Mouse (Mus musculus) lung, embryonic 15.5 days (tissue): Measurements from ENCODE around the gene Hist1h2bf. TPM values are rescaled to one million over a fixed set of nuclear protein-coding genes. Genes with fewer than 3 reads are reported as not detected.
"Not testable (repeated sequence)": the region's sequence is repeated elsewhere in the genome, so short reads cannot be mapped to it uniquely, and the experiment has no call there.

Experiments used
- ATAC-seq: fragments of 200-750 bp; cut with Nextera tagmentation; 2 replicates; pipeline ENCODE4 v1.8.0; 2017; ENCODE audit warnings: moderate number of reproducible peaks, borderline replicate concordance; ENCODE audit not compliant: low FRiP score, low TSS enrichment; ENCODE audit errors: extremely low read depth
- H3K27ac ChIP-seq: fragments of 300-500 bp; sonication (generic); 2 replicates; pipeline ENCODE4 v1.5.1; 2015; ENCODE audit warnings: moderate library complexity, mild to moderate bottlenecking, inconsistent platforms
- H3K27me3 ChIP-seq: fragments of 300-500 bp; sonication (generic); 2 replicates; pipeline ENCODE4 v1.6.1; 2015; ENCODE audit warnings: inconsistent platforms
- H3K36me3 ChIP-seq: fragments of 300-500 bp; sonication (generic); 2 replicates; pipeline ENCODE4 v1.6.1; 2015; ENCODE audit warnings: inconsistent platforms
- H3K4me1 ChIP-seq: fragments of 300-500 bp; sonication (generic); 2 replicates; pipeline ENCODE4 v1.6.1; 2015; ENCODE audit warnings: inconsistent platforms
- H3K4me2 ChIP-seq: fragments of 300-500 bp; sonication (generic); 2 replicates; pipeline ENCODE4 v1.6.1; 2015; ENCODE audit warnings: inconsistent platforms, mild to moderate bottlenecking, moderate library complexity
- H3K4me3 ChIP-seq: fragments of 300-500 bp; sonication (generic); 2 replicates; pipeline ENCODE4 v1.5.1; 2015; ENCODE audit warnings: mild to moderate bottlenecking, inconsistent platforms
- H3K9ac ChIP-seq: fragments of 300-500 bp; sonication (generic); 2 replicates; pipeline ENCODE4 v1.6.1; 2015; ENCODE audit warnings: inconsistent platforms
- H3K9me3 ChIP-seq: fragments of 300-500 bp; sonication (generic); 2 replicates; pipeline ENCODE4 v1.6.1; 2016; ENCODE audit warnings: inconsistent platforms
- WGBS: fragments of 180-500 bp; shearing (Covaris S2); methylation state at CpG from one replicate; pipeline ENCODE4 v1.1.7; 2015; 5-methylcytosine and 5-hydroxymethylcytosine counted together
- polyA plus RNA-seq: library from polyadenylated mRNA; unstranded; fragments of >200 nt; fragmentation: Nextera tagmentation; extraction: Ambion mirVana; gene quantifications from 2 replicates; pipeline ENCODE4 v1.2.1, GENCODE M21; 2015

Gene Hist1h2bf
- polyA plus RNA-seq = 10.1 and 10.2 TPM in 2 replicates

DNA sequence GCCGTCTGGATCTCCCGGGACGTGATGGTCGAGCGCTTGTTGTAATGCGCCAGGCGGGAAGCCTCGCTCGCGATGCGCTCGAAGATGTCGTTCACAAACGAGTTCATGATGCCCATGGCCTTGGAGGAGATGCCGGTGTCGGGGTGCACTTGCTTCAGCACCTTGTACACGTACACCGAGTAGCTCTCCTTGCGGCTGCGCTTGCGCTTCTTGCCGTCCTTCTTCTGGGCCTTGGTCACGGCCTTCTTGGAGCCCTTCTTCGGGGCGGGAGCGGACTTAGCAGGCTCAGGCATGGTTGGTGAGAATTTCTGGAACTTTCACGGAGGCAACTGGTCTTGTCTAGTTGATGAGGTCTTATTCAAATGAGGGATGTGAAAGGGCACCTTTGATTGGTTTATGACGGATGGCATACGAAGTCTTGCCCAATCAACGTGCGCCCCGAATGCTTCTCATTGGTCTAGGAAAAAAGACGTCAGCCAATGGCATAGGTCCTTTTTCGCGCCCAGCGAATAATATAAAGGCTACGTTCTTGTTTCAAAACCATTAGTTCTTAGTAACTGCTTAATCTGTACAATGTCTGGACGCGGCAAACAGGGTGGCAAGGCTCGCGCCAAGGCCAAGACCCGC lies at the start of gene Hist1h2bf, which contains the start of gene Hist1h2ad:
TSS of gene Hist1h2bf (minus strand) at position 299 of the 627 bp plus-strand sequence.
TSS of gene Hist1h2ad (plus strand) at position 484 of the 627 bp plus-strand sequence.
- Histone ChIP-seq H3K4me2 (peak within 1 kb of the TSS; percentile 67), H3K4me1 (peaks cover 14% of the 10 kb centered on the region), H3K9ac (peak within 1 kb of the TSS; percentile 63), H3K4me3 (peak within 1 kb of the TSS; percentile 47), H3K27ac (peak within 1 kb of the TSS; percentile 98)
- H3K27me3 ChIP-seq, H3K36me3 ChIP-seq, H3K9me3 ChIP-seq: not testable (repeated sequence)
- under 1% methylated on average over 42 of the region's 42 CpGs for WGBS
- peak; percentile 90 for ATAC-seq

DNA sequence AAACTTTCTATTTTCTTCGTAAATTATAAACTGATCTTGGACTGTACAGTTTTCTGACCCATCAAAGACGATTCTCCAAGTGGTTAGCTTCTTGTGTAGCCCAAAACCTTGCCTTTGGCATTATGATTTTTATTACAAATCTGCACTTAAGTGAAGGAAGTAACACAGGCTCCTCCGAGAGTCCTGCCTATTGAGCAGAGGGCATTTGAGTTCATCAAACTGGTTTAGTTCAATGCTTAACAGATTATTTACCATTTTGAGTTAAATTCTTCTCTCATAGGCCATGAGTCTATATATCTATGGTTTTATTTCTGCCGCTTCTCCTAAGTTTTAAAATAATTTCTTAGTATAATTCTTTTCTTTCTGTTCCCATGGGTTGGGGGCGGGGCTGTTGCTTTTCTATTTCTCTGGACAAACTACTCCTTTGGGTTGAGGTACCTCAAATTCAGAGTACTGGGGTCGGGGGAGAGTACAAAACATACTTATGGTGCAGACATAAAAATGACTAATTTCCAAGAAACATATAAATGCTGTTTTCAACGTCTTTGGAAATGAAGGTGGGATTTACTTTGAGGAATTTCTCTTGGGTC lies 49.0 kb upstream of the Hist1h2bf start:
- peak overlapping the region; percentile 73 for H3K4me3 ChIP-seq
- no peak overlapping the region for H3K9ac ChIP-seq
- no peaks in the 10 kb centered on the region for H3K36me3 ChIP-seq
- no peaks in the 10 kb centered on the region for H3K27me3 ChIP-seq
- peak overlapping the region; percentile 89 for H3K4me2 ChIP-seq
- 23% methylated on average over 7 of the region's 7 CpGs for WGBS
- H3K27ac ChIP-seq = peak overlapping the region; percentile 100
- H3K4me1 ChIP-seq = peaks cover 13% of the 10 kb centered on the region; the same call in 1 of the 2 replicates
- ATAC-seq = no peak
- H3K9me3 ChIP-seq = no peaks in the 10 kb centered on the region

DNA sequence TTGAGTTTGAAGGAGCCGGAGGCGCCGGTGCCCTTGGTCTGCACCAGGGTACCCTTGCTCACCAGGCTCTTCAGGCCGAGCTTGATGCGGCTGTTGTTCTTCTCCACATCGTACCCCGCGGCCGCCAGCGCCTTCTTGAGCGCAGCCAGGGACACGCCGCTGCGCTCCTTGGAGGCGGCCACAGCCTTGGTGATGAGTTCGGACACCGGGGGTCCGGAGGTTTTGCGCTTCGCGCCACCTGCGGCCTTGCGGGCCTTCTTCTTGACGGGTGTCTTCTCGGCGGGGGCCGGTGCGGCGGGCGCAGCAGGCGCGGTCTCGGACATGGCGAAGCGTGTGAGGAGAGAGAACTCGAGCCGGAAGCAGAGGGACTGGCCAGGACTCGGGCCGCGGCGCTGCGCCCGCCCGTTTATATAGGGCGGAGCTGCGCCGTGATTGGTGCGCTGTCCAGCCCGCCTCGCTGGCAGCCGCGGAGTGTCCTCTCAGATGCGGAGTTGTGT lies 48.2 kb upstream of the Hist1h2bf start, which contains the start of gene Hist1h1e:
TSS of gene Hist1h1e (minus strand) at position 384 of the 497 bp plus-strand sequence.
- H3K9ac ChIP-seq = peak within 1 kb of the TSS; percentile 99
- peak; percentile 89 for ATAC-seq
- peaks cover 13% of the 10 kb centered on the region; the same call in 1 of the 2 replicates for H3K4me1 ChIP-seq
- H3K9me3 ChIP-seq, H3K36me3 ChIP-seq, H3K27me3 ChIP-seq: not testable (repeated sequence)
- H3K27ac ChIP-seq = peak within 1 kb of the TSS; percentile 100
- H3K4me3 ChIP-seq = peak within 1 kb of the TSS; percentile 73
- H3K4me2 ChIP-seq = peak within 1 kb of the TSS; percentile 89
- under 1% methylated on average over 53 of the region's 53 CpGs for WGBS

DNA sequence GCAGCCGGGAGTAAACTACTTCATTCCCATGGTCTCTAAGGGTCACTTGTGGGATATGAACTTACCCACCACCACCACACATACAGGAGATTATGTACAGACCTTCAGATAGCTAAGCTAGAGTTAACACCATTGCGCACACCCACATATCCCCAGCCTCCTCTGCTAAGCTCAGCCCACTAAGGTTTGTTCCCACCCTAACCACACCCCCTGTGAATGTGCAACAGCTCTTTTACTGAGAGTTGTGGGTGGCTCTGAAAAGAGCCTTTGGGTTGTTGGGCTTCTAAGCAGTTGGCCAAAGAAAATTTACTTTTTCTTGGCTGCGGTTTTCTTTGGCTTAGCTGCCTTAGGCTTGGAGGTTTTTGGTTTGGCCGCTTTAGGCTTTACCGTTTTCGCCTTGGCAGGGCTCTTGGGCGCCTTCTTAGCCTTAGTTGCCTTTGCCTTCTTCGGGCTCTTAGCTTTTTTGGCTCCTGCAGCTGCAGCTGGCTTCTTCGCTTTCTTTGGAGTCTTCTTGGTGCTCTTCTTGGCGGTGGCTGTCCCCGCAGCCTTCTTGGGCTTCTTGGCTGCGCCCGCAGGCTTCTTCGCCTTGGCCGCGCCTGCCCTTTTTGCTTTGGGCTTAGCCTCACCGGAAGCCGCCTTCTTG lies 47.7 kb upstream of the Hist1h2bf start:
- peak overlapping the region; percentile 89 for H3K4me2 ChIP-seq
- peak overlapping the region; percentile 73 for H3K4me3 ChIP-seq
- no peaks in the 10 kb centered on the region for H3K36me3 ChIP-seq
- no peaks in the 10 kb centered on the region for H3K9me3 ChIP-seq
- peak overlapping the region; percentile 100 for H3K27ac ChIP-seq
- H3K27me3 ChIP-seq = no peaks in the 10 kb centered on the region
- under 1% methylated on average over 18 of the region's 18 CpGs for WGBS
- peak overlapping the region; percentile 99 for H3K9ac ChIP-seq
- H3K4me1 ChIP-seq = peaks cover 13% of the 10 kb centered on the region; the same call in 1 of the 2 replicates
- peak; percentile 86 for ATAC-seq

DNA sequence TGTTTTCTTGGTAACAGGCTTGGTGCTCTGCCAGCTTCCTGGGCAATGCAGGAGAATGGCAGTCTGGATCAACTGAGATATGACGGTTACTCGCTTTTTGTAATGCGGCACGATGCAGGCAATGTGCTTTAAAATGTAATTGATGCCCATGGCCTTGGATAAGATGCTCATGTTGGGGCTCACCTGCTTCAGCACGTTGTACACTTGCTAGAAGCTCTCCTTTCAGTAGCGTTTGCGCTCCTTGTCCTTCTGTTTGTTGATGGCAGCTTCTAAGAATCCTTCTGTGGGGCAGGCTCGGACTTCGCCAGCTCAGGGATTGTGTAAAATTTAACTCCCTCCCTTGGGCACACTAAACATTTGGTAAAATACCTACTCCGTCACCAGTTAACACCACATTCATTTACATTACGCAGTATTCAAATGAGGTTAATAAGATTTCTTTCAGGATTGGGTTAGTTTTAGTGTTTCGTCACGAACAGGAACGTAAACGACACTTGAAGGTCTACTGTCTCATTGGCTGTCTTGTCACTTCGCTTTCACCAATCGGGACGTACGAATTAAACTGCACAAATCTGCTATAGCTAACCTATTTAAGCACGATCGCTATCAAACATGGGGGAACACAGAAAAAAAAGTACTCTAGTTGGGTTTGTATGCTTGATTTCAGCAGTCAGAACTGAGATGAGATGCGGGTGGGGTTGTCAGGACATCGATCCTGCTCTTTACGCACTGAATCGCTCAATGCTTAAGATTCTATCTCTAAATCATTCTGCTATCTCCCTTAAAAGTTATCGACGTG lies 46.9 kb upstream of the Hist1h2bf start, which contains the start of gene Hist1h2be:
TSS of gene Hist1h2be (minus strand) at position 392 of the 799 bp plus-strand sequence.
- under 1% methylated on average over 27 of the region's 27 CpGs for WGBS
- H3K4me3 ChIP-seq = peak within 1 kb of the TSS; percentile 73
- ATAC-seq = peak; percentile 87
- peak within 1 kb of the TSS; percentile 100 for H3K27ac ChIP-seq
- H3K9me3 ChIP-seq = no peaks in the 10 kb centered on the region
- H3K9ac ChIP-seq = peak within 1 kb of the TSS; percentile 99
- no peaks in the 10 kb centered on the region for H3K27me3 ChIP-seq
- no peaks in the 10 kb centered on the region for H3K36me3 ChIP-seq
- peaks cover 13% of the 10 kb centered on the region; the same call in 1 of the 2 replicates for H3K4me1 ChIP-seq
- peak within 1 kb of the TSS; percentile 89 for H3K4me2 ChIP-seq

DNA sequence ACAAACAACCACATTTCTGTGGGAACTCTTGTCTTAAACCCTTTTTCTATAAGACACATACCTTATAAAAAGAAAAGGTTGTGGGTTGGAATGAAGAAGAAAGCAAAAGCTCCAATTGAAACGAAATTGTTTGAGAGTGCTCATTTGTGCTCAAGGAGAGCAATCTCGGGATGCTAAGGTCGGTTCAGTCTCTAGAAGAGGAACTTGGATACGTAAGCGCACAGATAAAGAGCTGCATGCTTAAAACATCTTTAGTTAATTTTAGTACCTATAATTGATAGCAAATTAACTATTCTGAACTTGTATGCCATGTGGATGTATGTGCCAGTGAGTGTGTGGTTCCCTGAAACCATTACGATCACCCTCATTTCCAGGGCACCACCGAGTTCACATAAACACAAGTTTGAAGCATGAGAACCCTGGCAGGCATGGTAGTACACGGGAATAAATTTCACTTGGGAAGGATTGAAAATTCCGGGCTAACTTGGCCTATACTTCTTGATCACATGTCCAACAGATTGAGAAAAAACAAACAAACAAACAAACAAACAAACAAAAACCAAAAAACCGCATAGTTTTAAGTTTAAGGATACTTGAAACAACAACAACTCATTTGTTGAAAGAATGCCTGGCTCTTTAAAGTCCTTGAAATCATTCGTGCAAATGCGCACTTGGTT lies 46.2 kb upstream of the Hist1h2bf start:
- Histone ChIP-seq H3K27ac (peak overlapping the region; percentile 100), H3K9me3 (no peaks in the 10 kb centered on the region), H3K27me3 (no peaks in the 10 kb centered on the region), H3K9ac (peak overlapping the region; percentile 99), H3K4me2 (peak overlapping the region; percentile 89), H3K4me1 (peaks cover 13% of the 10 kb centered on the region; the same call in 1 of the 2 replicates), H3K36me3 (no peaks in the 10 kb centered on the region), H3K4me3 (peak overlapping the region; percentile 73)
- WGBS = 38% methylated on average over 12 of the region's 12 CpGs
- ATAC-seq = no peak

DNA sequence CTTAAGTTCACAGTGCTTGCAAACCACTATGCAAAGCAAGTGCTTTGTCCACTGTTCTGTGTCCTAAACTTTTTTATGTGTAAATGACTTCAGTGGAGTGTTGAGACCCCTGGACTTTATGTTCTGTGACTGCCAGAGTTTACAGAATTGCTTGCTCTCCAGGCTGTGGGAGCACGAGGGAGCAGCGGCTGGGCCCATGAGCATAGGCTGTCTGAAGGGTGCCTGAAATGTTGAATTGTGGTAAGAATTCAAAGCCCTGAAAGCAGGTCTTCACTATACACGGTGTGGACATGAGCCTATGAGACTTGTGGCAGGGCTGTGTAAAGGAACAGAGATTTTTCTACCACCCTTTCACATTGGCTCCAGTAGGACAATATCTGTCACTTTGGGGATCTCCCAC lies 37.6 kb upstream of the Hist1h2bf start:
- Histone ChIP-seq H3K27ac (no peak overlapping the region), H3K4me1 (no peaks in the 10 kb centered on the region), H3K9ac (no peak overlapping the region), H3K4me3 (no peak overlapping the region), H3K36me3 (no peaks in the 10 kb centered on the region), H3K27me3 (no peaks in the 10 kb centered on the region), H3K4me2 (no peak overlapping the region), H3K9me3 (no peaks in the 10 kb centered on the region)
- no peak for ATAC-seq
- 84% methylated on average over 3 of the region's 3 CpGs for WGBS

DNA sequence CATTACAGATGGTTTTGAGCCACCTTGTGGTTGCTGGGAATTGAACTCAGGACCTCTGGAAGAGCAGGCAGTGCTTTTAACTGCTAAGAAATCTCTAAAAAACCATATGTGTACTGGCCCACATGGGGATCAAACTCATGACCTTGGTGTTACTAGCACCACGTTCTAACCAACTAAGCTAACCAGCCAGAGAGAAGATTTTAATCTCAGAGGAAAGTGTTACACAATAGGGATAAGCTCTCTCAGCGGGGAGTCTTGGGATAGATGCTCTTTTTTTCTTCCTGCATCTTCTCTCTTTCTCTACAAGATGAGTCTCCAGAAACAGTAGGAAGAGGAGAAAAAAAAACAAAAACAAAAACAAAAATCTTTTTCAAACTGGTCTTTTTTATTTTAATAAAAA lies 36.4 kb upstream of the Hist1h2bf start:
- whole genome bisulfite sequencing = 72% methylated on average over 2 of the region's 2 CpGs
- H3K4me3 ChIP-seq = no peak overlapping the region
- ATAC-seq = no peak
- no peaks in the 10 kb centered on the region for H3K27me3 ChIP-seq
- no peaks in the 10 kb centered on the region for H3K9me3 ChIP-seq
- no peak overlapping the region for H3K9ac ChIP-seq
- no peaks in the 10 kb centered on the region for H3K36me3 ChIP-seq
- H3K4me1 ChIP-seq = no peaks in the 10 kb centered on the region
- H3K4me2 ChIP-seq = no peak overlapping the region
- no peak overlapping the region for H3K27ac ChIP-seq

DNA sequence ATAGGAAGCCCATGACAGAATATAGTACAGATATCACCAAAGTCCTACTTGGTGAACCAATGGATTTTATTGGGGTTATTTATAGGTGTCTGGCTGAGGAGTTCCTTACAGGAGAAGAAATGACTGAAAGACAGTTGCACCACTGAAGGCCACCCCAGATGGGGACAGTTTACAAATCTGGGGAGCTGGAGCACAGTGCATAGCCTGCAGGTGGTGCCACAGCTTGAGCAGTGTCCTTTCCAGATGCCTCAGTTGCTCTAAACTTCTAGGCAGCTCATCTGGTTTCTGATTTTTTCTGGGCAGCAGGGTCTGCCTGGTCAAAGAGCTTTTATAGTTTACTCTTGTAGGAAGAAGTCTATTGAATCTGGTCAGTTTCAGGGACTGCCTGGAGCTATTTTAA lies 35.8 kb upstream of the Hist1h2bf start:
- Histone ChIP-seq H3K27ac (no peak overlapping the region), H3K4me3 (no peak overlapping the region), H3K36me3 (no peaks in the 10 kb centered on the region), H3K27me3 (no peaks in the 10 kb centered on the region), H3K4me2 (no peak overlapping the region), H3K9me3 (no peaks in the 10 kb centered on the region), H3K4me1 (no peaks in the 10 kb centered on the region), H3K9ac (no peak overlapping the region)
- no peak for ATAC-seq

DNA sequence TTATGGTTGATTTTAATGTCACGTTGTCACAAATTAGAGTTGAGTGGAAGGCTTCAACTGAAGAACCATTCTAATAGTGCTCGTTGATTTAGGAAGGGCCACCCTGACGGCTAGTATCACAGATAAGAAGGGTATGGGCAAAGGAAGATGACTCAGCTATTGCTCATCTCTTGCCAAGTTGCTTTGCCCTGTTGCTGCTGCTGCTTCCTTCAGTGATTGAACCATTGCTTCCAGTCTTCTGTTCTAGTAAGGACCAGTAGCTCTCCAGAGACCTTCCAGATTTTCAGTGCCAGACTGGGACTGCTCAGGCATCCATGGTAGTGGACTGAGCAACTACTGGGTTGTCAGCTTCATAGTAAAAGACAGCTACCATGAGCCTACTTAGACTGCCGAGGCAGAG lies 35.2 kb upstream of the Hist1h2bf start:
- no peaks in the 10 kb centered on the region for H3K4me1 ChIP-seq
- no peak overlapping the region for H3K9ac ChIP-seq
- no peak overlapping the region for H3K4me2 ChIP-seq
- no peak overlapping the region for H3K4me3 ChIP-seq
- 70% methylated on average over 4 of the region's 4 CpGs for WGBS
- H3K9me3 ChIP-seq = no peaks in the 10 kb centered on the region
- no peak for ATAC-seq
- no peaks in the 10 kb centered on the region for H3K27me3 ChIP-seq
- H3K27ac ChIP-seq = no peak overlapping the region
- no peaks in the 10 kb centered on the region for H3K36me3 ChIP-seq

DNA sequence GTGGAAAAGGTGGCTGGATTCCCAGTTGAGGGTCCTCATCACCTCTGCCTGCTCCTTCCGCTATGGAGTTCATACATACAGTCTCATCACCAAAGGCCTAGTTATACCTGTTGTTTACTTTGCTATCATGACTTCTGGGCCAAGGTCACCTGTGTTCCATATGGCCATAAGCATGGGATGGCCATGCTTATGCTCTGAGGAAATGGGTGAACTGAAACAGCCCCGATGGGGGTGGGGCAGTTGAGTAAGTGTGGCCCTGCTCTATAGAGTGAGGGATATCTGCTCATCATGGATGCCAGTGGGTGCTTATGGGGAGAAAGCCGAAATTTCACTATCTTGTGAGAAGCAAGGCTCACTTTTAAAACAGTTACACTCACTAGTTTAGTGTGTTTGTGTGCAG lies 31.1 kb upstream of the Hist1h2bf start:
- Histone ChIP-seq H3K36me3 (no peaks in the 10 kb centered on the region), H3K4me1 (no peaks in the 10 kb centered on the region), H3K27ac (no peak overlapping the region), H3K9ac (no peak overlapping the region), H3K4me2 (no peak overlapping the region), H3K27me3 (no peaks in the 10 kb centered on the region), H3K9me3 (no peaks in the 10 kb centered on the region), H3K4me3 (no peak overlapping the region)
- 82% methylated on average over 3 of the region's 3 CpGs for WGBS
- no peak for ATAC-seq
